ENCODE assay signal across 8 mouse cellular contexts in genomic region chr5:149050588-149051160, GRCm38 (mm10). TPM values are rescaled to one million over a fixed set of nuclear protein-coding genes. Genes with fewer than 3 reads are reported as not detected.
DNase-seq lines count a peak whose midpoint lies in the region; ATAC-seq and TF ChIP-seq lines count a peak whose summit lies in the region.

No protein-coding gene starts in this region.

- H3K9ac ChIP-seq in lung, embryonic 14.5 days = peak overlapping the region; percentile 100
- peak overlapping the region; percentile 100 for H3K9ac ChIP-seq in embryonic facial prominence, embryonic 13.5 days
- H3K9ac ChIP-seq in intestine, embryonic 14.5 days (ENCODE audit: low read length) = peak overlapping the region; percentile 100
- peak overlapping the region; percentile 99 for H3K9ac ChIP-seq in neural tube, embryonic 14.5 days (replicated peaks; ENCODE audit: low read depth, low read length)

- DNase-seq in lung, embryonic 14.5 days = no peak
- DNase-seq in lung, postnatal 36 days = no peak
- no peak for DNase-seq in intestine, embryonic 14.5 days (ENCODE audit: low spot score)
- no peak for DNase-seq in ovary, postnatal 36 days (ENCODE audit: low spot score)

- ATAC-seq in lung, embryonic 14.5 days (ENCODE audit: insufficient read depth) = no peak
- ATAC-seq in embryonic facial prominence, embryonic 13.5 days (ENCODE audit: insufficient number of reproducible peaks, insufficient read depth, low FRiP score, low TSS enrichment, low read depth) = no peak
- no peak for ATAC-seq in intestine, embryonic 14.5 days (replicated peaks; ENCODE audit: low FRiP score, low TSS enrichment, low read depth)
- no peak for ATAC-seq in neural tube, embryonic 14.5 days (ENCODE audit: low read depth)
- no peak for ATAC-seq in frontal cortex, adult (ENCODE audit: low TSS enrichment)
- no peak for ATAC-seq in erythroid progenitor cell, adult 5-6 weeks (replicated peaks; ENCODE audit: low FRiP score, poor library complexity, severe bottlenecking)

- H3K36me3 ChIP-seq in lung, embryonic 14.5 days (ENCODE audit: insufficient read depth) = peaks cover 39% of the 10 kb centered on the region
- H3K36me3 ChIP-seq in embryonic facial prominence, embryonic 13.5 days = peaks cover 21% of the 10 kb centered on the region
- H3K36me3 ChIP-seq in intestine, embryonic 14.5 days (ENCODE audit: control insufficient read depth, insufficient read depth, low read length) = peaks cover 33% of the 10 kb centered on the region
- 0 out of 2 replicates have a peak, but pooled peaks cover 6% of the 10 kb centered on the region for H3K36me3 ChIP-seq in neural tube, embryonic 14.5 days (ENCODE audit: control insufficient read depth, insufficient read depth, low read length)

- peak overlapping the region; percentile 100 for H3K27ac ChIP-seq in lung, embryonic 14.5 days (ENCODE audit: low read depth)
- peak overlapping the region; percentile 100 for H3K27ac ChIP-seq in embryonic facial prominence, embryonic 13.5 days
- peak overlapping the region; percentile 100; the same call in 1 of the 2 replicates for H3K27ac ChIP-seq in intestine, embryonic 14.5 days (ENCODE audit: low read depth)
- H3K27ac ChIP-seq in neural tube, embryonic 14.5 days (ENCODE audit: low read depth, low read length) = 0 out of 2 replicates have a peak overlapping the region, but pooled peaks have one; percentile 100

- peak overlapping the region; percentile 92 for H3K4me2 ChIP-seq in lung, embryonic 14.5 days
- H3K4me2 ChIP-seq in embryonic facial prominence, embryonic 13.5 days = peak overlapping the region; percentile 86
- peak overlapping the region; percentile 90 for H3K4me2 ChIP-seq in intestine, embryonic 14.5 days (ENCODE audit: low read length)
- peak overlapping the region; percentile 78 for H3K4me2 ChIP-seq in neural tube, embryonic 14.5 days (ENCODE audit: low read depth, low read length)

- H3K4me1 ChIP-seq in lung, embryonic 14.5 days (ENCODE audit: insufficient read depth) = no peaks in the 10 kb centered on the region; the same call in 1 of the 2 replicates
- H3K4me1 ChIP-seq in embryonic facial prominence, embryonic 13.5 days = peaks cover 15% of the 10 kb centered on the region
- no peaks in the 10 kb centered on the region; the same call in 1 of the 2 replicates for H3K4me1 ChIP-seq in intestine, embryonic 14.5 days (replicated peaks; ENCODE audit: control insufficient read depth, insufficient read depth, low read length)
- H3K4me1 ChIP-seq in neural tube, embryonic 14.5 days (ENCODE audit: control insufficient read depth, insufficient read depth, low read length) = peaks cover 9% of the 10 kb centered on the region

- WGBS in lung, embryonic 14.5 days = 7% methylated on average over 10 of the region's 10 CpGs
- 10% methylated on average over 10 of the region's 10 CpGs for WGBS in embryonic facial prominence, embryonic 13.5 days
- 11% methylated on average over 10 of the region's 10 CpGs for WGBS in intestine, embryonic 14.5 days
- 27% methylated on average over 10 of the region's 10 CpGs for WGBS in neural tube, embryonic 14.5 days

- H3K4me3 ChIP-seq in lung, embryonic 14.5 days (ENCODE audit: low read depth, low read length) = peak overlapping the region; percentile 86
- peak overlapping the region; percentile 89 for H3K4me3 ChIP-seq in embryonic facial prominence, embryonic 13.5 days
- peak overlapping the region; percentile 88 for H3K4me3 ChIP-seq in intestine, embryonic 14.5 days (ENCODE audit: low read depth, low read length)
- peak overlapping the region; percentile 74 for H3K4me3 ChIP-seq in neural tube, embryonic 14.5 days (ENCODE audit: low read depth, low read length)

- no peaks in the 10 kb centered on the region for H3K9me3 ChIP-seq in lung, embryonic 14.5 days (ENCODE audit: low read depth, low read length)
- H3K9me3 ChIP-seq in embryonic facial prominence, embryonic 13.5 days = no peaks in the 10 kb centered on the region
- H3K9me3 ChIP-seq in intestine, embryonic 14.5 days (ENCODE audit: control insufficient read depth, low read length) = no peaks in the 10 kb centered on the region
- H3K9me3 ChIP-seq in neural tube, embryonic 14.5 days (ENCODE audit: control insufficient read depth, low read length) = no peaks in the 10 kb centered on the region

- TF ChIP-seq CTCF in lung, embryonic 14.5 days (IDR thresholded peaks at IDR 0.05; ENCODE audit: low read depth) = no peak

- no peaks in the 10 kb centered on the region for H3K27me3 ChIP-seq in lung, embryonic 14.5 days (ENCODE audit: insufficient read depth, low read length)
- no peaks in the 10 kb centered on the region for H3K27me3 ChIP-seq in embryonic facial prominence, embryonic 13.5 days
- no peaks in the 10 kb centered on the region for H3K27me3 ChIP-seq in intestine, embryonic 14.5 days (replicated peaks; ENCODE audit: control insufficient read depth, insufficient read depth, low read length)
- H3K27me3 ChIP-seq in neural tube, embryonic 14.5 days (ENCODE audit: control insufficient read depth, insufficient read depth, low read length) = no peaks in the 10 kb centered on the region

RNA-seq across cellular contexts. Expression of gene Gm42791, which starts 55.7 kb away (rescaled TPM):
- polyA plus RNA-seq in lung, embryonic 14.5 days (2014; fragmentation: Nextera tagmentation; extraction: Ambion mirVana) = 0.58 and 1.2 TPM in 2 replicates
- polyA plus RNA-seq in embryonic facial prominence, embryonic 13.5 days (2015; fragmentation: Nextera tagmentation; extraction: Ambion mirVana) = 1.6 and 2.4 TPM in 2 replicates
- polyA plus RNA-seq in intestine, embryonic 14.5 days (2014; fragmentation: Nextera tagmentation; extraction: Ambion mirVana) = 2.2 TPM in 1 of 2 replicates, not detected in the other
- not detected in 2 replicates for polyA plus RNA-seq in neural tube, embryonic 14.5 days (2014; fragmentation: Nextera tagmentation; extraction: Ambion mirVana)
- not detected in 2 replicates for total RNA-seq in erythroid progenitor cell, adult 5-6 weeks (2015; ENCODE audit: low replicate concordance)
- not detected in 2 replicates for total RNA-seq in erythroid progenitor cell, adult 5-6 weeks (2017; ENCODE audit: low replicate concordance)
